Mouse (Mus musculus) testis, postnatal 10 days (tissue): Measurements from ENCODE around the gene Nsmce1.
A peak's percentile ranks its signal among the peaks of the same experiment; 100 is the strongest.

Source experiments
- DNase-seq: peaks from one replicate; pipeline ENCODE4 v3.0.0; 2021; ENCODE audit warnings: low spot score

Gene Nsmce1

DNA sequence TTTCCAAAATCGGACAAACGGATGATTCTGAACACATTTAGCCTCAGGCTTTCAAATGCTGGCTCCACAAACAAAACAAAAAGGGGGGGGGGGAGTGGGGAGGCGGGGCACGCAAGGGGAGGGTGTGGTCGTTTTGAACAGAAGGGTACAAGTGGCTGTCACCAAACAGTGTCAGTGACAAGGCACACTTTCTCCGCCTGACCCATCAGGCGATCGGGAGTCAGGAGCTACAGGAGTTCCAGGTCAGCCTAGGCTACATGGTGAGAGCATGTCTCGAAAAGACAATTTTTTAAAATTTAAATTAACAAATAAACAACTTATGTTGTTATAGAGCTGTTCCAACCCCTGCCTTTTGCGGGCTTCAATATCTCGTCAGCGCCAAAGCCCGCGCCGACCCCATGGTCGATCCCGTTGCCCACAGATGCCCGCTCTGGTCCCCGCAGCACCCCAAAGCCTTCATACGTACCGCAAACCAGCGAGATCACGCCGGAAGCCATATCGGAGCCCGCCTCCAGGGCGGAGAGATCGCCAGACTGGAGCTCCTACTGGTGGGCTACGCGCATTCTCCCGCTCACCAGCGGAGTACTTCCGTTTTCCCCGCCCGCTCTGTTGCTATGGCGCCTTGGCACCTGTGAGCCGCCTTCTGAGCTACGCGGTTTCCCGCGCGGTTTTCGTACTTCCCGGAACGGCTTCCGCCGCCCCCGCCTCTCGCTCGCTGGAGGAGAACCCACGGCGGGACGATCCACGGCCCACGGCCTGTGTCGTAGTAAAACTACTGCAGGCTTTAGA, at the start of gene Nsmce1:
Gene Nsmce1 (minus strand): TSS at position 650 of the 789 bp plus-strand sequence.
- DNase-seq = peak; percentile 92

DNA sequence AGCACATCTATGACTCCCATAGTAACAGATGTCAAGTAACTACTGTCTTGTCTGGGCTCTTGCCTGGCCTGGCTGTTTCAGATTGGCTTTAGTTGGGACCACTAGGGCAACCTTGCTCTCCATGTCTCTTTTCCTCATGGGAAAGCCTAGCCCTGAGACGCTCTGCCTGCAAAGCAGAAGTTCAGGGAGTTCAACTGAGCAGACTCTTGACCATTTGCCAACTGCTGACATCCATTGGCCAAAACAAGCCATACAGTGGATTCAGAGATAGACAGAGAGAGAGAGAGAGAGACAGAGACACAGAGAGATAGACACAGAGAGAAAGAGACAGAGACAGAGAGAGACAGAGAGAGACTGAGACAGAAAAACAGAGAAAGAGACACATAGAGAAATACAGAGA, 49.6 kb upstream of the Nsmce1 start:
- DNase-seq = no peak

- no peak for DNase-seq
Observed at GRCm38 (mm10) chr7:125539351-125539750, 48.0 kb upstream of the Nsmce1 start.

- no peak for DNase-seq
Observed at GRCm38 (mm10) chr7:125527901-125528580, 36.6 kb upstream of the Nsmce1 start.

DNA sequence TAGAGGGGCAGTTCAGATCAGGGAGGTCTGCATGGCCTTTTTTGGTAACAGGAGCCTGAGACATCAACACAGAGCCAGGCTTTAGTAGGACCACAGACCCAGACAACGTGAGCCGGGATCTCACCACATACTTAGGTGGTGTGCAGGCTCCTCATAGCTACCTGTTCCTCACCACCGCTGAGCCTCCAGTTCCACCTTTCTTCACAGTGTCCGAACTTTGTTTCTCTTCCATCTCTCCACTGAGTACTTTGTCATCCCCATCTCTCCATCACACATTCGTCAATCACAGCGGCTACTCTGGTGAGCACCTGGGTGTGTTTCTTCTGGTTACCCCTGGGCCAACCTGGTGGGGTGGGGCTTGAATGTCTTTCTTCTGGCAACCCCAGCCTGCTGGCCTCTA, 35.8 kb upstream of the Nsmce1 start:
- no peak for DNase-seq

GRCm38 (mm10) chr7:125523051-125523450, 31.7 kb upstream of the Nsmce1 start:
- no peak for DNase-seq

- no peak for DNase-seq
Observed at GRCm38 (mm10) chr7:125519715-125520114, 28.3 kb upstream of the Nsmce1 start.

- no peak for DNase-seq
Observed at GRCm38 (mm10) chr7:125517470-125517869, 26.1 kb upstream of the Nsmce1 start.

DNA sequence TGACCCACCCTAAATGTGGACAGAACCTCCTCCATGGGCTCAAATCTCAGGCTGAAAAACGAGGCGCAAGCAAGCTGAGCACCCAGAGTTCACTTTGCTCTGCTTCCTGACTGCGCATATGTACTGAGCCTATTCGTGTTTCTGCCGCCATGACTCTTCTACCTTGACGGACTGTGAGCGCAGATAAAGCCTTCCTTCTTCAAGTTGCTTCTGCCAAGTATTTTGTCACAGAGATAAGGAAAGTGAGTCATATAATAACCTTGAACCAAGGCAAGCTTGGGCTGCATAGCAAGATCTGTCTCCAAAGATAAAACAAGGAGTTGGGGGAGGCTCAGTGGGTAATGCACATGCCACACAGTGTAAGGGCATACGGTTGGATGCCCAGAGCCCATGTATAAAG, 25.3 kb upstream of the Nsmce1 start:
- no peak for DNase-seq

DNA sequence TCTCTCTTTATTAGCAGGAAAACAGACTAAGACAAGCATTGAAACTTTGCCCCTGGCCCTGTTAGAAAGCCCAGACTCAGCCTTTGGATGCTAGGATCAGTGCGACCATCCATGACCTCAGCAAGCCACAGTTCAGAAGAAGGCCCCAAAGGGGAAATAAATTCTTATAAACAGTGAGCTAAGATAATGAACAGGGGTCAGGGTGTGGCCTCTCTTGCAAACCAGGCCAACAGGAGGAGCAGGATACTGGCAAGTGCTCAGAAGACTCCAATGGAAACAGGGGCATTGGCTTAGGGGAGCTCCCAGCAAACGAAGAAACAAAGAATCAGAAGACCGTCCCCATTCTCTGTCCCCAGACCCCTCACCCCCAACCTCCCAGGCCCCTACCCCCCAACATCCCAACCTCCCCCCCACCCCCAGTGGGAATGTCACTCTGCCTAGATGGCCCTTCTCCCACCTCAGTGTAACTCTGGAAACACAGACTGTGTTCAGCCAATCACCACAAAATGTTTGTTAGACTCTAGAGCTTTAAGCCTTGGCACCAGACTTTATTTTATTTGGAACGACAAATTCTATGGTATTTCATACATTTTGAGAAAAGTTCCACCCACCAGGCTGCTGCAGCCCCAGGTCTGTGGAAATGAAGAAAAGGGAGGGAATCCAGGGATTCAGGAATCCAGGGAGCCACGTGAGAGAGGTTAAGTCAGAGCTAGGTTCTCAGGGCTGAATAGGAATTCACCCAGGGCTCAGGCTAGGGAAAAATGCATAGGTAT, 23.9 kb upstream of the Nsmce1 start:
- no peak for DNase-seq

DNA sequence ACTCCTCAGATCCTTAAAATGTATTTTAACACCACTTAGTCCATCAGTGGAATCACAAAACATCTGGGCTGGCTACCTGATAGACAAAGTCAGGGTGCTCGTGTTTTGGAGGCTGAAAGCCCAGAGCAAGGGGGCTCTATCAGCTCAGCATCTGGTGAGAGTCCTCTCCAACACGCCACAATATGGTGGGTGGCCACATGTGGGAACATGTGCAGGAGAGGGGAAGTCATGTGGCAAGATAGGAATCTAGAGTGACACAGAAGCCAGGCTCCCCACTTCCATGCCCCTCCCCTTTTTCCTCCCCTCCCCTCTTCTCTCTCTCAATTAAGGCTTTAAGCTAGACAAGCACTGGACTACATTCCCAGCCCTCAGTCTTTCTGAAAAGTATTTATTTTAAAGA, 20.5 kb upstream of the Nsmce1 start:
- no peak for DNase-seq

DNA sequence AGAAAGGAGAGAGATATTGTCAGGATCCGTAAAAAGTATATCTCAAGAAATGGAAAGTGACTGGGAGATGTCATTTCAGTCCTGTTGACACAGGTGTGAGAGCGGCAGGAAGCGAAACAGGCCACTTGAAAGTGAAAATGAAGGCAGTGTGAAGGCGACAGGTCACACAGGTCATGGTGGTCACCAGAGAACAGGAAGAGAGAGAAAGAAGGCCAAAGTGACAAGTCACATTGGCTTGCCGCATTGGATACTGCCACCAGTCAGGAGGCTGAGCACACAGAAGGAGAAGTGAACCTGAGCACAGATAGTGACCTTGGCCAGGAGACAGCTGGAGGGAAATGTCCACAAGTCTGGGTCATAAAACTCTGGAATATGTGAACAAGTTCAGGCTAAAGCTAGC, 20.0 kb upstream of the Nsmce1 start:
- DNase-seq = no peak

GRCm38 (mm10) chr7:125507279-125507678, 15.9 kb upstream of the Nsmce1 start:
- DNase-seq = no peak

DNA sequence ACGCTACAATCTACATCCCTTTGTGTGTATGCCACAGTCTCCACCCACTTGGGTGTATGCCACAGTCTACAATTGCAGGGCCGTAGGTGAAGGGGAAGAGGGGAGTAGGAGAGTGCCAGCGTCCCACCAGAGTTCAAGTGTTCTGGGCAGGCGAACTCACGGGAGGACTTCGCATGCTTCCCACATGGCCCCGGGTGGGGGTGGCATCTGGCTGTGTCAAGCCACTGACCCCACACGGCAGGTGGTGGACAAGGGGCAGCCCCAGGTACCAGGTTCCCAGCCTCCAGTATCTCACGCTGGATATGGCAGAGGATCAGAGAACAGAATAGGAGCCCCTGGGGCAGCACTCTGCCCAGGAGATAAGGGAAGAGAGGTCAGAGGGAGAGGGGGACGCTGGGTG, 14.2 kb upstream of the Nsmce1 start:
- no peak for DNase-seq

GRCm38 (mm10) chr7:125504618-125505017, 13.2 kb upstream of the Nsmce1 start:
- DNase-seq = no peak

DNA sequence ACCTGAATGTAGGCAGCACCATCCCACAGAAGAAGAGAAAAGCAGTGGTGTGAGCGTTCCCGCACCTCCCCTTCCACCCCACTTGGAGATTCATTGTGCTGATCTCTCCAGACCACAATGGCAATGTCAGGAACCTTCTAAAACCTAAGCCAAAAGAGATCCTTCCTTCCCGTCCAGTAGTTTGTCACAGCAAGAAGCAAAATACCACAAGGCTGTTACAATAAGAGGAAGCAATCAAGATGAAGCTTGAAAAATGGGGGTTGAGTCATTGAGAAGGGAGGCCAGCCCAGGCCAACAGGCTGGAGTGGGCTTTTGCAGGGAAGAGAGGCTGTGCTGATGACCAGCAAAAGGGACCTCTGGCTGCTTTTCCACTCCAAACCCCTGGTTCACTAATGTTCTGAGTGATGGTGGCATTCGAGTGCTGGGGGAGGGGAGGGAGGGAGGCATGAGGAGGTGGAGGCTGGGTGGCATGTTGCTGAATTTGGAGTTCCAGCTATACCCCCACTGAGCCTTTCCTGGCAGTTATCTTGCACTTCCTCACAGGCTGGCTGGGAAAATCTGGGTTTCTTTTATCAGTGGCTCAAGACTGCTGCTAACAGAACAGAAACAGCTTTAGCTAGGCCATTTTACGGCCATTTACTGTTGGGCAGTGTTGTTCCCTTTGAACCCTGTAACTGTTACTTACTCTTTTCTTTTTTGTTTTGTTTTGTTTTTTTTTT, 12.1 kb upstream of the Nsmce1 start:
- no peak for DNase-seq

GRCm38 (mm10) chr7:125500879-125501278, 9.5 kb upstream of the Nsmce1 start:
- DNase-seq = no peak

DNA sequence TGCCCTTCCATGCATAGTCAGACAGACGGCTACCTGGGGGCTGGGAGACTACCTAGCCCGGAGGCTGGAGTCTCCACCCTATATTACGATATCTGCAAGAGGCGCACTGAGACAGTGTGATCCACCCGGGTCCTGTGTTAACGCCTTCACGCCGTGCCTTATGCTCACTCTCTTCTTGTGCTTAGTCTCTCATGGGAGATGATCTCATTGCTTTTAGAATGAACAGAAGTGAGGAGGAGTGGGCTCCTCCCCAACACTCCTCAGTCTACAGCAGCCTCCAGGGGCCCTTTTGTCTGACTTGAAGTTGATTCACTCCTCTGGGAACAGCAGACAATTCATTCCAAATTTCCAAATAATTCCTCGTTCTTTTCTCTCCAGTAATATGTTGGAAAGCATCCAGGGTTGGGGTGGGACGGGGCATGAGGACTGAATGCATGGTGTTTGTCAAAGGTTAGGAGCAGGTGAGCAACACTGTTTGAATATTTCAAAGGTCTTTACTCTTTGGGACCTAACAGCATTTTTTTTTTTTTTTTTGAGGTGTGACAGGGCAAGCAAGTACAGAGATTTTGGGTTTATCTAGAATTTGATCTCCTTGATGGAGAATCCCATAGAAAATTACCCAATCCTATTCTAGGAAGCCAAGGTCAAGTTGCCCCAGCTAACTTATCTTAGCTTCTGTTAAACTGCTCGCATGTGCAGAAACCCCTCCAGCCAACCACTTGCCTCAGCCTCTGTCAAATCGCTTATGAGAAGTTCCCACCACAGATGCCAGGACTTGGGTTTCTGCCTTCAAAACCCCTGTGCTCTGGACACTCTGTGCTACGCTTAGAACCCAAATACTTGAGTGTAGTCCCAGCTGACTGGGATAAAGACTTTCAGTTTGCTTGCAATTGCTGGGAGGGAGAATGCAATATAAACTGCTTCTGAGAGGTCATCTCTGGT, 8.8 kb upstream of the Nsmce1 start:
- DNase-seq = no peak

DNA sequence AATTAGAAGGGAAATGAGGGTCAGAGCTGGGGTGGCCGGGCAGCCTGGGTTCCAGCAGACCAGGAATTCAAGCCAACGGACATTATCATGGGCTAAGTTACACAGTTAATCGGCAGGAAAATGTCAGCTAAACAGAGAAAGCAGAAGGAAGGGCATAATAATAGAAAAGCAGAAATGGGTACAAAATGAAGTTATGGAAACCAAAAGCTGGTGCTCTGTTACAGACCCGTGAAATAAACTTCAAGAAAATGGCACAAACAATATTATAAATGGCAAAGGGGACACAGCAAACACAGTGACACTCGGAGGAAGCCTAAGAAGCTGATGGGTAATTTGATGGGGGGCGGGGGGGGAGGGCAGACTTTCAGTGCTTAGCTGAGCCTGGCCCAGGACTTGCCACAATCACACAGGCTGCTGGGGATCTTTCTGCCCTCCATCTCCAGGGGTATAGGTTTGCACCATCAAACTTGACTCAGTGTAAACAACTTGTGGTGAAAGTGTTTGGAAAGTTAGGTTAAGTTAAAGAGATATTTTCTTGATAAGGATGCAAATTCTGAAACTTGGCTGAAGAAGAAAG, 4.6 kb upstream of the Nsmce1 start:
- no peak for DNase-seq

- no peak for DNase-seq
Observed at GRCm38 (mm10) chr7:125492551-125492950, 1.2 kb upstream of the Nsmce1 start.

DNA sequence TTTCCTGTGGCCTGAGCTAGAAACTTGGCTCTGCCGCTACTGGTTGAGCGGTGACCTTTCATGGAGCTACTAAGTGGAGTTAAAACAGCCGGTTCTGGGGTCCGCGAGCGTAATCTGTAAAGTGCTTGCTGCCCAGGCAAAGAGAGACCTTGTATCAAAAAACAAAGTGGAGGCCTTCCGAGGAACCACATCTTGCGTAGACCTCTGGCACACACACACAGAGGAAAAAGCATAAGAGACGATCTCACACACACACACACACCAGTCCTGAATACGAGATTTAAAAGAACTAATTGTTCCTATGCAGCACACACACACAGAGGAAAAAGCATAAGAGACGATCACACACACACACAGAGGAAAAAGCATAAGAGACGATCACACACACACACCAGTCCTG, 364 bp upstream of the Nsmce1 start:
- no peak for DNase-seq
